Mouse (Mus musculus) midbrain, embryonic 15.5 days (tissue): Measurements from ENCODE around the gene Mrm3. TPM values are rescaled to one million over a fixed set of nuclear protein-coding genes. Genes with fewer than 3 reads are reported as not detected.

ENCODE experiments used
- ATAC-seq: fragments of 200-750 bp; cut with Nextera tagmentation; replicated peaks from 2 replicates; pipeline ENCODE4 v1.8.0; 2017; ENCODE audit warnings: moderate TSS enrichment
- H3K27ac ChIP-seq: fragments of 300-500 bp; sonication (generic); 2 replicates; pipeline ENCODE4 v1.5.1; 2015; ENCODE audit warnings: mild to moderate bottlenecking, inconsistent platforms
- H3K27me3 ChIP-seq: fragments of 300-500 bp; sonication (generic); replicated peaks from 2 replicates; pipeline ENCODE4 v1.6.1; 2015; ENCODE audit warnings: inconsistent platforms
- H3K36me3 ChIP-seq: fragments of 300-500 bp; sonication (generic); replicated peaks from 2 replicates; pipeline ENCODE4 v1.6.1; 2015; ENCODE audit warnings: inconsistent platforms
- H3K4me1 ChIP-seq: fragments of 300-500 bp; sonication (generic); 2 replicates; pipeline ENCODE4 v1.6.1; 2015; ENCODE audit warnings: inconsistent platforms
- H3K4me2 ChIP-seq: fragments of 300-500 bp; sonication (generic); 2 replicates; pipeline ENCODE4 v1.6.1; 2015; ENCODE audit warnings: inconsistent platforms, mild to moderate bottlenecking, moderate library complexity
- H3K4me3 ChIP-seq: fragments of 300-500 bp; sonication (generic); 2 replicates; pipeline ENCODE4 v1.5.1; 2015; ENCODE audit warnings: mild to moderate bottlenecking, inconsistent platforms
- H3K9ac ChIP-seq: fragments of 300-500 bp; sonication (generic); 2 replicates; pipeline ENCODE4 v1.6.1; 2015; ENCODE audit warnings: mild to moderate bottlenecking, inconsistent platforms
- H3K9me3 ChIP-seq: fragments of 300-500 bp; sonication (generic); 2 replicates; pipeline ENCODE4 v1.6.1; 2016; ENCODE audit warnings: inconsistent platforms
- WGBS: fragments of 180-500 bp; shearing (Covaris S2); methylation state at CpG from one replicate; pipeline ENCODE4 v1.1.7; 2015; ENCODE audit warnings: mixed read lengths; 5-methylcytosine and 5-hydroxymethylcytosine counted together
- polyA plus RNA-seq: library from polyadenylated mRNA; unstranded; fragments of >200 nt; fragmentation: Nextera tagmentation; extraction: Ambion mirVana; gene quantifications from 2 replicates; pipeline ENCODE4 v1.2.1, GENCODE M21; 2015

The Mrm3 gene
- polyA plus RNA-seq, 1 experiment from 2014 or later: 25.8 TPM

- ATAC-seq: no peak
- Histone ChIP-seq H3K4me3 (no peak overlapping the region), H3K9me3 (no peaks in the 10 kb centered on the region), H3K9ac (no peak overlapping the region), H3K4me2 (no peak overlapping the region), H3K4me1 (peaks cover 7% of the 10 kb centered on the region), H3K36me3 (no peaks in the 10 kb centered on the region), H3K27me3 (no peaks in the 10 kb centered on the region), H3K27ac (no peak overlapping the region)
- 50% methylated on average over 14 of the region's 14 CpGs for WGBS
These were observed 35.7 kb downstream of the Mrm3 start for GRCm38 (mm10) chr11:76278960-76279852.

DNA sequence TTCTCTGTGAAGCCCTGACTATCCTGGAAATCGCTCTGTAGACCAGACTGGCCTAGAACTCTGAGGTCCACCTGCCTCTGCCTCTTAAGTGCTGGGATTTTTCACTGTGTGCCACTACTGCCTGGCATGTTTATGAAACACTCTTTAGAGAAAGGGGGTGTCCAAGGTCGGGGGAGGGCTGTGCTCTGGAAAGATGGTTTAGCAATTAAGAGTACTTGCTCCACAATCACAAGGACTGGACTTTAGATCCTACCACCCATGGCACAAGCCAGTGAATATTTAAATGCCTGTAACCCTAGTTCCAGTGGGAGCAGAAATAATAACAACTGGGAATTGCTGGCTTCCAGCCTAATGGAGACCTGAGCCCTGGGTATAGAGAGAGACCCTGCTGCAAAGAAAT is 36.5 kb downstream of the Mrm3 start:
- H3K9ac ChIP-seq: no peak overlapping the region

DNA sequence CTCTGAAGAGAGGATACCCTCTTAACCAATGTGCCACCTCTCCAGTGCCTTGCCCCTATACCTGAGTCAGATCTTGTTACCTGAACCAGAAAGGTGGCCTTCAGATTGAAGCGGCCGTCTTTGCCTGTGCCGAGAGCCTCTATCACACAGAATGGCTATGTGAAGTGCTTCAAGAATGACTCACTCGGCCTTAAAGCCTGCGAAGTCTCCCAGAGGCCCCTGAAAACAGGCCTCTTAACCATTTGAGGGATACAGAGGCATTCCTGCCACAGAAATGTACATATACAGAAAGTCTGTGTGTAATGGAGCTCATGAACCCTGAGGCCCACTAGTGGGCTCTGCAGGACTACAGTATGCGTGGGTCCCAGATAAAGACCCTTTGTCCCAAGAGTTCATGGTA is 40.3 kb downstream of the Mrm3 start:
- ATAC-seq: no peak
- 94% methylated on average over 6 of the region's 6 CpGs for WGBS
- H3K9ac ChIP-seq: no peak overlapping the region
- no peak overlapping the region for H3K27ac ChIP-seq
- peaks cover 12% of the 10 kb centered on the region for H3K4me1 ChIP-seq
- no peaks in the 10 kb centered on the region for H3K9me3 ChIP-seq
- H3K4me3 ChIP-seq: no peak overlapping the region
- no peak overlapping the region for H3K4me2 ChIP-seq
- no peaks in the 10 kb centered on the region for H3K27me3 ChIP-seq
- no peaks in the 10 kb centered on the region for H3K36me3 ChIP-seq

More for the DNA sequence above, 36.5 kb downstream of the Mrm3 start:
- Histone ChIP-seq H3K27ac (no peak overlapping the region), H3K4me3 (no peak overlapping the region), H3K27me3 (no peaks in the 10 kb centered on the region), H3K9me3 (no peaks in the 10 kb centered on the region), H3K36me3 (no peaks in the 10 kb centered on the region), H3K4me1 (peaks cover 7% of the 10 kb centered on the region), H3K4me2 (no peak overlapping the region)
- ATAC-seq: no peak
- 75% methylated on average over 2 of the region's 2 CpGs for WGBS

- Histone ChIP-seq H3K9ac (no peak overlapping the region), H3K4me2 (no peak overlapping the region), H3K27ac (no peak overlapping the region), H3K4me1 (peaks cover 18% of the 10 kb centered on the region; the same call in 1 of the 2 replicates), H3K9me3 (no peaks in the 10 kb centered on the region), H3K36me3 (no peaks in the 10 kb centered on the region), H3K27me3 (no peaks in the 10 kb centered on the region), H3K4me3 (no peak overlapping the region)
- 68% methylated on average over 7 of the region's 7 CpGs for WGBS
- no peak for ATAC-seq
These were observed 42.0 kb downstream of the Mrm3 start for GRCm38 (mm10) chr11:76285431-76286075.

DNA sequence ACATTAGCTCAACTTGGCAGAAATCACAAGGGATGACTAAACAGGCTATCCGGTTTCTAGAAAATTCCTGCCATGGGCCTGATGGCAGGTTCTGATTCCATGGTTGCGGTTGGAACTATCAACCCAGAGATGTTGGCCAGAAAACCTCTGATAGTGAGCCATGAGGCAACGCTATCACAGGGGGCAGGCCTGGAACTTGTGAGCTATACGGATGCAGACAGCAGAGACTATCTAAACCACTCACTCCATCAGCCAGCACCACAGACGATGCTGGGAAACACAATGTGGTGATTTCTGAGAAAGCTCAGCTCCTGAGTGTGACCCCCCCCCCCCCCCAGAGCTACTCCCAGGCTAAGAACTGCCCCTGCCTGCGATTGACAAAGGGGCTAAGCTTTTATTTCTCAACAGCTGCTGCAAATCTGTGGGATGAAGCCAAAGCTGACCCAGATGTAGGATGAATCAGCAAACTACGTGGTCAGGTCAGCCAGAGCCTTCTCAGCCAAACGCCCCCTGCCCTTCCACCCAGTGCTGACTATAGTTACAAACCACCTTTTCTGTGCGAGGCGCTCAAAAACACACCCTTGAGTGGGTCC is 43.1 kb downstream of the Mrm3 start:
- ATAC-seq: no peak

GRCm38 (mm10) chr11:76287301-76287700 is 43.8 kb downstream of the Mrm3 start:
- no peak for ATAC-seq
- 45% methylated on average over 10 of the region's 10 CpGs for WGBS

More for the DNA sequence above, 43.1 kb downstream of the Mrm3 start:
- 59% methylated on average over 10 of the region's 10 CpGs for WGBS
- no peaks in the 10 kb centered on the region for H3K36me3 ChIP-seq
- no peaks in the 10 kb centered on the region for H3K27me3 ChIP-seq
- H3K9ac ChIP-seq: no peak overlapping the region
- H3K4me3 ChIP-seq: no peak overlapping the region
- H3K27ac ChIP-seq: no peak overlapping the region
- no peak overlapping the region for H3K4me2 ChIP-seq
- H3K9me3 ChIP-seq: no peaks in the 10 kb centered on the region
- peaks cover 19% of the 10 kb centered on the region; the same call in 1 of the 2 replicates for H3K4me1 ChIP-seq

GRCm38 (mm10) chr11:76288645-76289044 is 45.1 kb downstream of the Mrm3 start:
- 83% methylated on average over 6 of the region's 6 CpGs for WGBS
- Histone ChIP-seq H3K4me2 (no peak overlapping the region), H3K27ac (no peak overlapping the region), H3K4me1 (peaks cover 28% of the 10 kb centered on the region; the same call in 1 of the 2 replicates), H3K27me3 (no peaks in the 10 kb centered on the region), H3K9me3 (no peaks in the 10 kb centered on the region), H3K9ac (no peak overlapping the region), H3K36me3 (no peaks in the 10 kb centered on the region), H3K4me3 (no peak overlapping the region)
- no peak for ATAC-seq

More at GRCm38 (mm10) chr11:76287301-76287700, 43.8 kb downstream of the Mrm3 start:
- Histone ChIP-seq H3K4me1 (peaks cover 19% of the 10 kb centered on the region; the same call in 1 of the 2 replicates), H3K36me3 (no peaks in the 10 kb centered on the region), H3K27ac (no peak overlapping the region), H3K9me3 (no peaks in the 10 kb centered on the region), H3K4me2 (no peak overlapping the region), H3K9ac (no peak overlapping the region), H3K27me3 (no peaks in the 10 kb centered on the region), H3K4me3 (no peak overlapping the region)

- peaks cover 33% of the 10 kb centered on the region; the same call in 1 of the 2 replicates for H3K4me1 ChIP-seq
- H3K9ac ChIP-seq: no peak overlapping the region
- H3K27me3 ChIP-seq: no peaks in the 10 kb centered on the region
- H3K9me3 ChIP-seq: no peaks in the 10 kb centered on the region
- 0 out of 2 replicates have a peak, but pooled peaks have one; percentile 58 for ATAC-seq
- H3K4me3 ChIP-seq: no peak overlapping the region
- WGBS: 15% methylated on average over 11 of the region's 11 CpGs
- no peak overlapping the region for H3K4me2 ChIP-seq
- peak overlapping the region; percentile 70 for H3K27ac ChIP-seq
- no peaks in the 10 kb centered on the region for H3K36me3 ChIP-seq
These were observed 46.9 kb downstream of the Mrm3 start for GRCm38 (mm10) chr11:76290367-76290766.

- Histone ChIP-seq H3K4me1 (peaks cover 34% of the 10 kb centered on the region; the same call in 1 of the 2 replicates), H3K9me3 (no peaks in the 10 kb centered on the region), H3K36me3 (no peaks in the 10 kb centered on the region), H3K4me3 (no peak overlapping the region), H3K27ac (0 out of 2 replicates have a peak overlapping the region, but pooled peaks have one; percentile 23), H3K27me3 (no peaks in the 10 kb centered on the region), H3K9ac (no peak overlapping the region), H3K4me2 (no peak overlapping the region)
- 79% methylated on average over 4 of the region's 4 CpGs for WGBS
- ATAC-seq: no peak
These were observed 48.4 kb downstream of the Mrm3 start for GRCm38 (mm10) chr11:76291960-76292359.

DNA sequence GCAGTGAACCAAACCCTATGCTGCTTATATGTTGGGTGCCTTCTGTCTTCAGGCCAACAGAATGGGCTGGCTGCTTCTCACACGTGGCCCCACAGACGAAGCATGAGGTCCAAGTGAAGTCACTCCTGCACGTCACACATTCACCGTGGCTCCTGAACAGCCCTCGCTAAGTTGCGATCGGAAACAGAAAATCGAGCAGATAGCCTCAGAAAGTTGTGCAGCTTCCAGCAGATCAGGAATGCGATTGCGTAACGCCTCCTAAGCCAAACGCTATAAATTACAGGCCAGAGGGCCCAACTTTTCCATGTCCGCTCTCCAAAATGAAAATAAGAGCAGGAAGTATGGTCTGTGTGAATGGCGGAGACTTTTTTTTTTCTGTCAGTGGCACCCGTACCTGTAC is 48.9 kb downstream of the Mrm3 start:
- Histone ChIP-seq H3K27me3 (no peaks in the 10 kb centered on the region), H3K27ac (peak overlapping the region; percentile 23; the same call in 1 of the 2 replicates), H3K9me3 (no peaks in the 10 kb centered on the region), H3K9ac (no peak overlapping the region), H3K4me2 (no peak overlapping the region), H3K4me1 (peaks cover 30% of the 10 kb centered on the region; the same call in 1 of the 2 replicates), H3K4me3 (no peak overlapping the region), H3K36me3 (no peaks in the 10 kb centered on the region)
- no peak for ATAC-seq
- 87% methylated on average over 15 of the region's 15 CpGs for WGBS

DNA sequence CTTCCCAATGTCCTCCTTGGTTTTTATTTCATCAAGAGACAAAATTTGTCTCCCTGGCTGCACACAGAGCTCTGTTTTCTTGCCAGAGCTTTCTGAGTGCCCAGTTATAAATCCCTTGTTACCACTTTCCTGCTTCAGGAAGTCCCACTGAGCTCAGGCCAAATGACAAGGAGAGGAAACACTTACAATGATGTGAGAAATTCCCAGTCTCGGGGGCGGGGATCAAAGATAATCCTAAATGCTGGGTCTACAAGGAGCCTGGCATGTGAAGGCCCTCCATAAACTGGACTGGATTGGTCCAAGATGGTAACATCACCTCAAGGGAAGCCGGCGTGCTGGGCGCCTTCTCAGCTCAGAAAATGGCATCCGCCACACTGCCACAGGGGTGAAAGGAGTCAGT is 49.3 kb downstream of the Mrm3 start:
- Histone ChIP-seq H3K36me3 (no peaks in the 10 kb centered on the region), H3K4me3 (no peak overlapping the region), H3K27ac (peak overlapping the region; percentile 23), H3K9me3 (no peaks in the 10 kb centered on the region), H3K4me1 (peaks cover 27% of the 10 kb centered on the region; the same call in 1 of the 2 replicates), H3K9ac (no peak overlapping the region), H3K4me2 (no peak overlapping the region), H3K27me3 (no peaks in the 10 kb centered on the region)
- no peak for ATAC-seq
- whole genome bisulfite sequencing: 59% methylated on average over 6 of the region's 6 CpGs

GRCm38 (mm10) chr11:76294078-76294477 is 50.6 kb downstream of the Mrm3 start:
- Histone ChIP-seq H3K27ac (no peak overlapping the region), H3K4me1 (peaks cover 27% of the 10 kb centered on the region; the same call in 1 of the 2 replicates)
- WGBS: 18% methylated on average over 5 of the region's 5 CpGs

More at GRCm38 (mm10) chr11:76294078-76294477, 50.6 kb downstream of the Mrm3 start:
- Histone ChIP-seq H3K9ac (no peak overlapping the region), H3K9me3 (no peaks in the 10 kb centered on the region), H3K27me3 (no peaks in the 10 kb centered on the region), H3K36me3 (no peaks in the 10 kb centered on the region), H3K4me3 (no peak overlapping the region), H3K4me2 (no peak overlapping the region)
- ATAC-seq: no peak
